Mouse (Mus musculus): ENCODE results near the gene Slc26a8.

Slc26a8 gene

GRCm38 (mm10) chr17:28699789-28700188 lies 9.8 kb upstream of the Slc26a8 start:
- in situ Hi-C loops (cut with MboI, MseI), result no loop called here

DNA sequence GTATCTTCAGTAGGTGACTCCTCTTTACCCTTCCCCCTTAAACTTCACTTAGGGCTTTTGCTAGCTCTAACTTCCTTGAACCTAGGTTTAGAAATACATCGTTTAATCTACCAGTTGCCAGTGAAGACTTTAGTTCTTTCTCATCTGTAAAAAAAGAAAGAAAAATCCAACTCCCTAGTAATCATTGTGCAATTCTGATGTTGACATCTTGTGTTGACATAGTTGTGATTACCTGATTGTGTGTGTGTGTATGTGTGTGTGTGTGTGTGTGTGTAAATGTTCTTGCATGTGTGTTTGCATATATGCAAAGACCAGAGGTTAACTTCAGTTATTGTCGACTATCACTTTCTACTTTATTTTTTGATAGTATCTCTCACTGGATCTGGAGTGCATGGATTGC lies 8.6 kb upstream of the Slc26a8 start:
- in situ Hi-C loops (cut with MboI, MseI), result no loop called here

GRCm38 (mm10) chr17:28698245-28698644 lies 8.2 kb upstream of the Slc26a8 start:
- in situ Hi-C loops (cut with MboI, MseI), result no loop called here

DNA sequence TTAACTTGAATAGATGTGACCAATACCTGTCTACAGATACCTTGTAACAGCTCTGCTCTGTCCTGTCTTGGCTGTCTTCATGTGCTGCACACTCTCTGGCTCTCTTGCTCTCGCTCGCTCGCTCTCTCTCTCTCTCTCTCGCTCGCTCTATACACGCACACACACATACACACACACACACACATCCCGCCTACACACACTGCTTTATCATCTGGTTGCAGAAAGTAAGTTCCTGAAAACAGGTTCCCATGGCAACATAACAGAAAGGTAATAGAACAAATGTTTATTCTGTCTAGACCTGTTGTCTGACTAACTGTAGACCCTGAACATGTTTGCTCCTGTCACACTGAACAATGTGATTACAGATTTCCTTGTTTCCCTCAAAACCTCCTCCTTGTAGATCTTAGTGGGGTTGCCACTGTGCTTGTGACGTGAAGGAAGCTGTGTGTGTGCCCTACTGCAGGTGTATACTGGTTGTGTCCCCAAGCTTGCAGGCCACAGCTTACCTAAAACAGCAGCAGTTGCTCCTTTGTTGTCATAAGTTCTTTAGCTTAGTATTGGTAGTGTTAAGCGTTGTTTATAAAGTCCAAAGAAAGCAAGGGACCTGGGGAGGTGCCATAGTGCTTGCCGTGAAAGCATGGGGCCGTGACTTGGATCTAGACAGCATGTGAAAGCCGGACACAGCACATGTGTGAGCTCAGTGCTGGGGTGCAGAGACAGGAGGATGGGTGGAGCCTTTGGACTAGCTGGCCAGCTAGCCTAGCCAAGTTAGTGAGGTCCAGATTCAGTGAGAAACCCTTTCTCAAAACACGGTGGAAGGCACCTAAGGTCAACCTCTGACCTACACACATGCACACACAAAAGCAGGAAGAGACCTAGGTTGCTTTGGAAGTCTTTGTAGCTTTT lies 7.5 kb upstream of the Slc26a8 start:
- in situ Hi-C loops (cut with MboI, MseI), result no loop called here

DNA sequence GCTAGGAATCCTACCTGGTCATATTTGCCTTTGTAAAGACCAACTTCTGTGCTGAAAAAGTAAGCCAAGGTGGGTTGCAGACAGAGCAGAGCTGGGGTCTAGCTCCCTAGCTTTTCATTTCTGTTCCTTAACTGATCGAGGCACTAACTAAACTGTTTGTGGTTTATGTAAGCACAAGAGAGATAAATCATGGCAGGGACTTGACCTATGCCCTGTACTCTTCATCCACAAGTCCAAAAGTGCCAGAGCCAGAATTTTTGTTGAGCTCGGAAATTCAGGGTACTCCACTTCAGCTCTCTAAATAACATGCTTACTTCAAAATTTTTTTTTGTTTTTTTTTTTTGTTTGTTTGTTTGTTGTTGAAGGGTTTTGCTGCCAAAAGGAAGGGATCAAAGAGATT lies 6.6 kb upstream of the Slc26a8 start:
- in situ Hi-C loops (cut with MboI, MseI), result no loop called here

- in situ Hi-C loops (cut with MboI, MseI), result no loop called here
Measured at GRCm38 (mm10) chr17:28694832-28695231, 4.8 kb upstream of the Slc26a8 start.

DNA sequence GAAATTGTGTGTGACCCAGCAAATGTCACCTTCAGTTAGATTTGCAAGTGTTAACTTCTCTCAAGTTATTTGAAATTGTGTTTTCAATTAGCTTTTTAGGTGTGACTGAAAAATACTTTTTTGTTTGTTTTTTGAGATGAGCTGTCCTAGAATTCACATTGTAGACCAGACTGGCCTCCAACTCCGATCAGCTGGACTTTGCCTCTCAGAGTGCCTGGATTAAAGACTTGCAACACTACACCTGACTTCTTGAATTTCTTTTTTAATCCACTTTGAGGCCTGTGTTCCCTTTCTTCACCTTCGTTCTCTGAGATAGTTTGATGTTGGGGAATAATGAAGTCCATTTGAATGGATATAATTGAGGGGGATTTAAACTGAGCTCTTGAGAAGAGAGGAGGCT lies 4.0 kb upstream of the Slc26a8 start:
- in situ Hi-C loops (cut with MboI, MseI), result no loop called here

DNA sequence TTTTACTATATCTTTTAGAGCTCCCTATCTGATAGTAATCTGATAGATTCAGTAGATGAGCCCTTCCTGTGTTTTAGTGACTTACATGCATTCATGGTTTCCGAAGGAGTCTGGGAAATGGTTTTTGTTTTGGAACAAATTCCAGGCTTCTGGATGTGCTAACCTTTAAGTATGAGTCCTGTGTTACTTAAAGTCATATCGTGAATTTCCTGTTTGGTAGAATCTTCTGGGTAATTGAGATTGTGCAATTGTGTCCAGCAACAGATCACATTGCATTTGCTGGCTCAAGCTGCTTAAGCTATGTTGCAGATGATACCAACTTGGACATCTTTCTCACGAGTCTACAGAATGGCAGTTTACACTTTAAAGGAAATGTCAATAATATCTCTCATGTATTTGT lies 3.1 kb upstream of the Slc26a8 start:
- in situ Hi-C loops (cut with MboI, MseI), result no loop called here

GRCm38 (mm10) chr17:28692341-28692710 lies 2.3 kb upstream of the Slc26a8 start:
- in situ Hi-C loops (cut with MboI, MseI), result no loop called here

DNA sequence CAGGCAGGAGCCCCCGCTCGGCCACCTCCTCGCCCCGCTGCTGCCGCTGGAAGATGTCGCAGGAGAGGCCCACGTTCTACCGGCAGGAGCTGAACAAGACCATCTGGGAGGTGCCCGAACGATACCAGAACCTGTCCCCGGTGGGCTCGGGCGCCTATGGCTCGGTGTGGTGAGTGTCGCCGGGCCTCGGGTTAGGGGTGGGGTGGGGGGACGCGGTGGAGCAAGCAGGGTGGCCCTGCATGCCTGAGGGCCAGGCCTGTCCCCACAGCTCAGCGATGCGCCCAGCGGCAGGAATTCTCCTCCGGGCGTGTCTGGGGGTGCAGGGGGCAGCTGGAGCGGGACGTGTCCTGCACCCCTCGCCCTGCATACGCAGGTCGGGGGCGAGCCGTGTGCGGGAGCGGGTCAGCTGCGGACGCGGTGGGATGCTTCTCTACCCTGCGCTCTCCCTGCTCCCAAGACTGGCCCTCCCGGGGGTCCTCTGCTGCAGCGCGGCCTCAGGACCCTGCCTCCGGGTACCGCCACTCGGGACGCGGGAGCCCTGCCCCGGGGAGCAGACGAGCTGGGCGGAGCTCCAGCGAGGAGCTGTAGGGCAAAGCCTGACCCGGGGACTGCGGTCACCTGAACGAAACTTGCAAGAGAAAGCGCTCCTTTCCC lies 1.8 kb upstream of the Slc26a8 start:
- in situ Hi-C loops (cut with MboI, MseI), result no loop called here

DNA sequence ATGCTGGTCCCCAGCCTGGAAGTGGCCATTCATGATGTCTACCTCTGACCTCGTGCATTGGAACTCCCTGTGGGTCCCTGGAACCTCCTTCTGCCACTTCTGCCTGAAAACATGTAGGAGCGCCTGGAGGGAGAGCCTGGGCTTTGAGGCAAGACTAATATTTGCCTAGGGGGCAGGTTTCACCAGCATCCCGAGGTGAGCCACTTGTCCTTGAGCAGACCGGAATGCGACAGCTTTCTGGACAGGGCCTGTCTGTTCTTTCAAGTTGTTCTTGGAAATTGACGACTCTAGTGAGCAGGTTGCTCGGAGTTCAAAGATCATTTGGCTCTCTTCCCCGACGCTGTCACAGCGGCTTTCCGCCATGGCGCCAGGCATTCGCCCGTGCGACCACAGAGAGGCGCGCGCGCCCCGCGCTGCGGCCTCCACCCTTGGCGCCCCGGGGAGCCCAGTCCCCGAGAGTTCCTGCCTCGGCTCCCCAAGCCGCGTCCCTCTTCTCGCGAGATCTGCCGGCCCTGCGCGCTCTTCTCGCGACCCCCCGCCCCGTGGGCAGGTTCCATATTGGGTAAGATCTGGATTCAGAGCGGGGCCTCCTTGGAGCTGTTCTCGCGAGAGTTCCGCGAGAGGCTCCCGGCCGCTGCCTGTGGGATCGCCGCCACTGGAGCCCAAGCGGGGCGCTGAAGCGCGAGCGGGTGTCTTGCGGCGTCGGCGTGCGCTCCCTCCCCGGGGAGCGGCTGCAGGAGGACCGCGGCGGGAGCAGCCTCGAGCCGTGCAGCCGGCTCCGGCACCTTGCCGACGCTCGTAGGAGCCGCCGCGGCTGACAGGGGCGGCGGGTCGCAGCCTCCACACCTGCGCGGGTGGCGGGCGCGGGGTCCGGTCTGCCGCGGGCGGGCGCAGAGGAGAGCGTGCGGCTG lies 998 bp upstream of the Slc26a8 start, which contains the start of gene Mapk14:
Gene Mapk14 (plus strand): TSS at position 554 of the 911 bp plus-strand sequence.
- in situ Hi-C loops (cut with MboI, MseI), result no loop called here

DNA sequence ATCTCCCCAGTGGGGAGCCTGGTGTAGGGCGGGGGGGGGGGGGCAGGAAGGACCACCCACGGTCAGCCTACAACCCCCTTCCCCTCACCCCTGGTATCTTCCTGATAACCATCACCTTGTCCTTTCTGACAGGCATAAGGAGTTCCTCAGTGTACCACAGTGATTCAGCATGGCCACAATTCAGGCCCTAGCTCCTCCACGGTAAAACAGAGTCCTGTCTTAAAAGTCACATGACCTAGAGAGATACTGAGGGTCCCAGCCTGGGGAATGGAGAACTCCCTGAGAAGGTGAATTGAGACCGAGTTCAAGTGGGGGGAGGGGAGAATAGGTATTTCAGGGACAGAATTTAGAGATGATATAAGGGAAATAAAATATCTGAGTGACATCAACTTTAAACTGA lies 2.7 kb downstream of the Slc26a8 start:
- in situ Hi-C loops (cut with MboI, MseI), result no loop called here

DNA sequence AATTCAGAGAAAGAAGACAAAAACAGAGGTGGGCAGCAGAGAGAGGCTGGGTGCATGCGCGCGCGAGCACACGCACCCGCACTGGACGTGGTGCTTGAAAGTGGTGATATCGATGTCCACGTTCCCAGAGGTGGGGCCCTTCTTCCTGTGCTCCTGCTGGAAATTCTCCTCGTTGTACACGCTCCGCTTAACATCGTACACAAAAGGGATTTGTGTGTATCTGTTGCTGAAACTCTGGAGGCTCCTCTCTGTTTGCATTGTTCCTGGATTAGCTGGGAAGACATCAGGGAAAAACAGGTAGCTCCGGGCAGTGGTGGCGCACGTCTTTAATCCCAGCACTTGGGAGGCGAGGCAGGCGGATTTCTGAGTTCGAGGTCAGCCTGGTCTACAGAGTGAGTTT lies 5.4 kb downstream of the Slc26a8 start:
- in situ Hi-C loops (cut with MboI, MseI), result no loop called here

- in situ Hi-C loops (cut with MboI, MseI), result no loop called here
Measured at GRCm38 (mm10) chr17:28683601-28684000, 6.4 kb downstream of the Slc26a8 start.

DNA sequence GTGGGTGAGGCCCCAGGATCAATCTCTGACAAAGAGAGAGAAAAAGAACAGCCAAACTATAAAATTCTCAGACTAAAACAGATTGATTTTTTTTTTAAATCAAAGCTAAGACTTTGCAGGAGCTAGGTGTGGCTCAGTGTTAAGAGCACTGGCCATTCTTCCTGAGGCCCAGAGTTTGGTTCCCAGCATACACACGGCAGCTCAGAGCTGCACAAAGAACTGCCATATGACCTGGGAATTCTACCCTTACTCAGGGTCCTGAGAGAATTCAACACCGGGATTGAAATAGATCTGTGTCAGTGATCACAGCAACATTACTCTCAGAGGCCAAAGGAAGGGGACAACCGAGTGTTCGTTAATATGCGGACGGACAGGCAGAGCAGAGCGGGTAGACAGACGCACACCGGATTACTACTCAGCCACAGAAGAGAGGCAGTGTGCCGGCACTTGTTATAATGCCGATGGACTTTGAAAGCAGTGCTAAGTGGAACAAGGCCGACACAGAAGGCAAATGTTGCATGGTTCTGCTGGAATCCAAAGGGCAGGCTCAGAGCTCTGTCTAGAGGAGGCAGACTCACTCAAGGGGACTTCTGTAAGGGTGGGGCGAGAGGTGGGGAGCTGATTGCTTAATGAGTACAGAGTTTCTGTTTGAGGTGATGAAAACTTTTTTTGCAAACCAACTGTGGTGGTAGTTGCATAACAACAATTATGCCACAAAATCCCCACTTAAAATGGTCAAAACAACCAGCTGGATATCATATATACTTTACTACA lies 7.5 kb downstream of the Slc26a8 start:
- in situ Hi-C loops (cut with MboI, MseI), result no loop called here

DNA sequence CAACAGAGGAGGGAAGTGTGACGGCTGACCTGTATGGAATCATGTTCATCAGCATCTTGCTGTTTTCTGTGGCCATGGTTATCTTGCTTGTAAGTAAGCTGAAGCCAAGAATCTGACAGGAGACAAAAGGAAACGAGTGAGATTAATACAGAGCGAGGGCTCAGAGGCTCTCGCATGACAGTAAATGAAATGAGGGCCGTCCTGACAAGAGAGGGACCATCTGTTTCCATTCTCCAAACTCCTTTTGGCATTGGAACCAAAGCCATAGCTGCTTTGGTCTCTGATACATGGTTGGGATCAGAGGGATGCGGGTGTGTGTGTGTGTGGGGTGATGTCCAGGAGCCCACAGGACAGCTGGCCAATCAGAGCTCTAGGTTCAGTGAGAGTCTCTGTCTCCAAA lies 30.5 kb downstream of the Slc26a8 start:
- in situ Hi-C loops (cut with MboI, MseI), result no loop called here

DNA sequence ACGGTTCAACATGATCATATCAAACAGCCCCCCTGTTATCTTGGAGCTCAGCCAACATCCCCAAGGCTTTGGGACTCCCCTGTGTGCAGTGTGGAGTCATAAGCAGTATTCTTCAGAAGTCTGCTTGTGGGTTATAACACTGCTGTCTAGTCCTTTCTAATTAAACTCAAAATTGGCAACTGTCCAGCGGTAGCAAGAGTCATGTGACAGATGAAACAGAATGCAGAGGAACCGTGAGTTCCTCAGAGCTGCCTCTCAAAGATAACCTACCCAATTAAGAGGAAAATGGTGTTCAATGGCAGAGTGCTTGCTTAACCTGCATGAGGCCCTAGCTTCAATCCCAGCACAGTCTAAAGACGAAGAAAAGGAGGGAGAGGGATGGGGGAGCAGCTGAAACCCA lies 32.1 kb downstream of the Slc26a8 start:
- in situ Hi-C loops (cut with MboI, MseI), result no loop called here

DNA sequence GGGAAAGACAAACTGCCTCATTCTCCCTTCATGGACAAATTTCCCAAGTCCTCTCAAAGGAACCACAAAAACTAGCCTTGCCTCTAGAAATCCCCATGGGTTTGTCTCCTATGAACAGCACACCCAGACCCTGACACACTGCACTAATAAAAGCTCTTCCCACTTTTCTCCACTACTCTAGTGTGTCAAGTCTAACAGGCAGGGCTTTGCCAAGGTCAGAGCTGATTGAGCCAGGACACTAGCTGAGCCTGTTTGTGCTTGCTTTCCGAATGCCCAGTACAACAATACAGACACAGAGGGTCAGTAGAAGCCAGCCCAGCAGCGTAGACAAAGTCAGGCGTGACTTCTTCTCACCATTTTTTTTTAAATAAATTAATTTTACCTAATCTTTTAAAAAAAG lies 39.8 kb downstream of the Slc26a8 start:
- in situ Hi-C loops (cut with MboI, MseI), result no loop called here

DNA sequence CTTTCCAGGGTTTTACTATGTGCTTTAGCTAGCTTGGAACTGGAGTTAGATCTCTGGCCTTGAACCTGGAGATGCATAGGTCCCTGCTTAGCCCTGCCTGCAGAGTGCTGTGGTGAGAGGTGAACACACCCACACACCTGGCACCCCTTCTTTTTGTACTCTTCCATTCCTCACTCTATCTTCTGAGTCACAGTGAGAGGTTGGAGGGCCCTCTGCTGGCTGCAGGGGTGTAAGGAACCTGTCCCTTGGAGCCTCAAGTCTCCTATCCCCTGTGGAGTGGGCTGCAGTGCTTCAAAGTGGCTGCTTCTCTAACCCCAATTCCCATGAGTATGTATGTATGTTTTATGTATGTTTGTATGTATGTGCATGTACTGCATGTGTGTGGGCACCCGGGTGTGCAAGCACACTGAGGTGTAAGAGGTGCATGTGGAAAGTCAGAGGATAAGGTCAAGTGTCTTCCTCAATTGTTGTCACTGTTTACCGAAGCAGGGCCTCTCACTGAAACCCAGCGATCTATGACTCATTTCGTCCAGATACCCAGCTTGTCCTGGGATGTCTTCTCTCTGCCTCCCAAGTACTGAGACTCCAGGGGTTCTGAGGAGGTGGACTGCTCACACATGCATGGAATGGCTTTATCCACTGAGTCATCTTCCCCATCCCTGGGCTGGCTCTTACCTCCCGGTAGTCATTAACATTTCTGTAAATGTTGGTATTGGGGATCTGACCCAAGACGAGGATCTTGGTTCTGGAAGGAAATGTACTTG lies 41.2 kb downstream of the Slc26a8 start:
- in situ Hi-C loops (cut with MboI, MseI), result no loop called here

- in situ Hi-C loops (cut with MboI, MseI), result no loop called here
Measured at GRCm38 (mm10) chr17:28646221-28646620, 43.8 kb downstream of the Slc26a8 start.

- in situ Hi-C loops (cut with MboI, MseI), result no loop called here
Measured at GRCm38 (mm10) chr17:28644112-28644511, 45.9 kb downstream of the Slc26a8 start.
